Mouse (Mus musculus) kidney, postnatal 0 days (tissue): Measurements from ENCODE around the gene Myb. TPM values are rescaled to one million over a fixed set of nuclear protein-coding genes. Genes with fewer than 3 reads are reported as not detected.
"Not testable (repeated sequence)": the region's sequence is repeated elsewhere in the genome, so short reads cannot be mapped to it uniquely, and the experiment has no call there.

Source experiments
- ATAC-seq: fragments of 200-750 bp; cut with Nextera tagmentation; replicated peaks from 2 replicates; pipeline ENCODE4 v1.8.0; 2017; ENCODE audit warnings: low read depth, moderate number of reproducible peaks, moderate TSS enrichment, moderate library complexity; ENCODE audit not compliant: low FRiP score
- DNase-seq: peaks from one replicate; pipeline ENCODE4 v3.0.0-alpha.2; 2016; ENCODE audit warnings: low spot score
- H3K27ac ChIP-seq: fragments of 300-500 bp; sonication (generic); 2 replicates; pipeline ENCODE4 v1.5.1; 2014; ENCODE audit warnings: mild to moderate bottlenecking
- H3K27me3 ChIP-seq: fragments of 300-500 bp; sonication (generic); 2 replicates; pipeline ENCODE4 v1.6.1; 2014; ENCODE audit warnings: low read length, mixed read lengths; ENCODE audit not compliant: insufficient read depth
- H3K36me3 ChIP-seq: fragments of 300-500 bp; sonication (generic); 2 replicates; pipeline ENCODE4 v1.6.1; 2014; ENCODE audit warnings: low read length, mixed read lengths; ENCODE audit not compliant: insufficient read depth
- H3K4me1 ChIP-seq: fragments of 300-500 bp; sonication (generic); replicated peaks from 2 replicates; pipeline ENCODE4 v1.6.1; 2014; ENCODE audit warnings: antibody characterized with exemption, low read length, mixed read lengths; ENCODE audit not compliant: insufficient read depth
- H3K4me2 ChIP-seq: fragments of 300-500 bp; sonication (generic); 2 replicates; pipeline ENCODE4 v1.6.1; 2014; ENCODE audit warnings: mild to moderate bottlenecking, low read length, moderate library complexity, mixed read lengths
- H3K4me3 ChIP-seq: fragments of 300-500 bp; sonication (generic); replicated peaks from 2 replicates; pipeline ENCODE4 v1.5.1; 2014; ENCODE audit warnings: low read depth, low read length
- H3K9ac ChIP-seq: fragments of 300-500 bp; sonication (generic); 2 replicates; pipeline ENCODE4 v1.6.1; 2014; ENCODE audit warnings: low read depth, low read length
- H3K9me3 ChIP-seq: fragments of 300-500 bp; sonication (generic); replicated peaks from 2 replicates; pipeline ENCODE4 v1.6.1; 2016; ENCODE audit warnings: low read length, inconsistent platforms, mixed read lengths
- CTCF ChIP-seq: IDR thresholded peaks from 2 replicates; pipeline ENCODE4 v1.5.1; 2016; ENCODE audit warnings: antibody characterized with exemption, low read depth, mild to moderate bottlenecking, moderate library complexity
- WGBS: fragments of 180-500 bp; shearing (Covaris S2); extraction: QIAGEN DNeasy Blood & Tissue Kit; methylation state at CpG from one replicate; pipeline ENCODE4 v1.1.7; 2014; 5-methylcytosine and 5-hydroxymethylcytosine counted together
- polyA plus RNA-seq: library from polyadenylated mRNA; unstranded; fragments of >200 nt; fragmentation: Nextera tagmentation; extraction: Ambion mirVana; gene quantifications from 2 replicates; pipeline ENCODE4 v1.2.1, GENCODE M21; 2015

Gene Myb
- polyA plus RNA-seq, 1 experiment from 2014 or later: 2.2 TPM

- Histone ChIP-seq H3K4me2 (no peak overlapping the region), H3K4me1 (peaks cover 10% of the 10 kb centered on the region; the same call in 1 of the 2 replicates), H3K27ac (no peak overlapping the region), H3K4me3 (no peak overlapping the region), H3K9ac (no peak overlapping the region), H3K27me3 (no peaks in the 10 kb centered on the region), H3K36me3 (no peaks in the 10 kb centered on the region), H3K9me3 (no peaks in the 10 kb centered on the region)
- no peak for ATAC-seq
- TF ChIP-seq CTCF: no peak
- 64% methylated on average over 5 of the region's 5 CpGs for WGBS
- DNase-seq: no peak
Observed at GRCm38 (mm10) chr10:21156953-21157499, 3.8 kb downstream of the Myb start.

- ATAC-seq: no peak
- Histone ChIP-seq H3K27ac (no peak overlapping the region), H3K36me3 (no peaks in the 10 kb centered on the region), H3K4me2 (no peak overlapping the region), H3K9ac (no peak overlapping the region), H3K4me3 (no peak overlapping the region), H3K9me3 (no peaks in the 10 kb centered on the region), H3K27me3 (no peaks in the 10 kb centered on the region), H3K4me1 (peaks cover 10% of the 10 kb centered on the region; the same call in 1 of the 2 replicates)
- no peak for DNase-seq
- 91% methylated on average over 3 of the region's 3 CpGs for WGBS
- TF ChIP-seq CTCF: no peak
Observed at GRCm38 (mm10) chr10:21156416-21156815, 4.4 kb downstream of the Myb start.

- Histone ChIP-seq H3K9ac (no peak overlapping the region), H3K36me3 (no peaks in the 10 kb centered on the region), H3K9me3 (no peaks in the 10 kb centered on the region), H3K27ac (no peak overlapping the region), H3K4me3 (no peak overlapping the region), H3K4me2 (no peak overlapping the region), H3K27me3 (no peaks in the 10 kb centered on the region), H3K4me1 (peaks cover 5% of the 10 kb centered on the region; the same call in 1 of the 2 replicates)
- no peak for DNase-seq
- no peak for TF ChIP-seq CTCF
- WGBS: 79% methylated on average over 3 of the region's 3 CpGs
- ATAC-seq: no peak
Observed at GRCm38 (mm10) chr10:21154927-21155326, 5.9 kb downstream of the Myb start.

- TF ChIP-seq CTCF: no peak
- 77% methylated on average over 4 of the region's 4 CpGs for WGBS
- no peak for DNase-seq
- Histone ChIP-seq H3K9me3 (no peaks in the 10 kb centered on the region), H3K4me2 (no peak overlapping the region), H3K4me1 (no peaks in the 10 kb centered on the region; the same call in 1 of the 2 replicates), H3K27ac (no peak overlapping the region), H3K27me3 (no peaks in the 10 kb centered on the region), H3K36me3 (no peaks in the 10 kb centered on the region), H3K4me3 (no peak overlapping the region), H3K9ac (no peak overlapping the region)
- ATAC-seq: no peak
Observed at GRCm38 (mm10) chr10:21153433-21153832, 7.4 kb downstream of the Myb start.

GRCm38 (mm10) chr10:21152812-21153211, 8.0 kb downstream of the Myb start:
- Histone ChIP-seq H3K4me3 (no peak overlapping the region), H3K9ac (no peak overlapping the region)
- 95% methylated on average over 5 of the region's 5 CpGs for WGBS

GRCm38 (mm10) chr10:21151320-21151719, 9.5 kb downstream of the Myb start:
- DNase-seq (no peak), ATAC-seq (no peak)
- Histone ChIP-seq H3K9ac (no peak overlapping the region), H3K36me3 (no peaks in the 10 kb centered on the region), H3K4me3 (no peak overlapping the region), H3K4me2 (no peak overlapping the region), H3K27me3 (no peaks in the 10 kb centered on the region), H3K4me1 (no peaks in the 10 kb centered on the region), H3K27ac (no peak overlapping the region), H3K9me3 (no peaks in the 10 kb centered on the region)
- no peak for TF ChIP-seq CTCF

More at GRCm38 (mm10) chr10:21152812-21153211, 8.0 kb downstream of the Myb start:
- no peaks in the 10 kb centered on the region for H3K9me3 ChIP-seq
- no peak for ATAC-seq
- H3K27ac ChIP-seq: no peak overlapping the region
- no peak for DNase-seq
- no peaks in the 10 kb centered on the region for H3K4me1 ChIP-seq
- H3K4me2 ChIP-seq: no peak overlapping the region
- no peaks in the 10 kb centered on the region for H3K36me3 ChIP-seq
- no peak for TF ChIP-seq CTCF
- no peaks in the 10 kb centered on the region for H3K27me3 ChIP-seq

- H3K4me3 ChIP-seq, H3K36me3 ChIP-seq, H3K9me3 ChIP-seq, H3K9ac ChIP-seq, ATAC-seq, H3K4me1 ChIP-seq, H3K4me2 ChIP-seq, DNase-seq, H3K27me3 ChIP-seq, H3K27ac ChIP-seq: not testable (repeated sequence)
- 90% methylated on average over 6 of the region's 6 CpGs for WGBS
Observed at GRCm38 (mm10) chr10:21149945-21150344, 10.8 kb downstream of the Myb start.
